Mouse (Mus musculus) lung, postnatal 25 days (tissue): Measurements from ENCODE around the gene Arglu1.

Source experiments
- DNase-seq: peaks from one replicate; pipeline ENCODE4 v3.0.0; 2022; ENCODE audit warnings: low spot score

Arglu1 gene

GRCm38 (mm10) chr8:8658426-8659224 is 31.7 kb downstream of the Arglu1 start:
- DNase-seq, result peak; percentile 90

GRCm38 (mm10) chr8:8657692-8658355 is 32.5 kb downstream of the Arglu1 start:
- no peak for DNase-seq

DNA sequence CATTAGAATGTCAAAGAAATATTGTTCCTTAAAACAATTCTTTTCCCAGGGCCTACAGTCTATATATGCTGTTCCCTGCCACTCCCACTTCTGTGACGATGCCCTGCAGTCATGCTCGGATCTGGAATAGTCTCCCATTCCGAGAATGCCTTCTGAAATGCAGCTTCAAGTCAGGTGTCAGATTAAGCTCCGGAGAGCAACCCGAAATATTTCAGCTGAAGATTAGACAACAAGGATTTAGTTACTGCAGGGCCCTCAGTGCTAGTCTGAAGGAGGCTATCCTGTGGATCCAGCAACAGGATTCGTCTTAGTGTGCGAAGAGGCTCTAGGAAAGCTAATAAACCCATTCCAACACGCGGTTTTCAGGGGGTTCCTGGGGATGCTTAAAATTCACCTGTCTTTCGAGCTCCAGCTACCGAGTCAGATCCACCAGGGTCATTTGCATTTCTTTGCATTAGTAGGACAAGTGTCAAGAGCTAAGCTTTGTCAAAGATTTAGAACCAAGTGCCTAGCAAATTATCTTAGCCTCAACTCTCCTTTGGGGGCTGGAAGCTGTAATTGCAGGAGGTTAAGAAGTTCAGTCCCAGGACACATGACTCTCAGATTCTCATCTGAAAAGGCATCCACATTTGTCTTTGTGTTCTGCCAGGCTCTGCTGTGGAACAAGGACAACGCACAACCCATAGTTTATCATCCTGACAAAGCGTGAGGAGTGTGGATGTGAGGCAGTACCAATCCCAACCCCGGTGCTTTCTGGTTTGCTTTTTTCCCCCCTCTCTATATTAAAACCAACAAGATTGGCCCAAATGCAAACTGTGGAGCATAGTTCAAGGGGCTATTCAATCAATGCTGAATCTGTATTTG is 33.5 kb downstream of the Arglu1 start:
- no peak for DNase-seq

GRCm38 (mm10) chr8:8655346-8656340 is 34.7 kb downstream of the Arglu1 start:
- DNase-seq, result no peak

DNA sequence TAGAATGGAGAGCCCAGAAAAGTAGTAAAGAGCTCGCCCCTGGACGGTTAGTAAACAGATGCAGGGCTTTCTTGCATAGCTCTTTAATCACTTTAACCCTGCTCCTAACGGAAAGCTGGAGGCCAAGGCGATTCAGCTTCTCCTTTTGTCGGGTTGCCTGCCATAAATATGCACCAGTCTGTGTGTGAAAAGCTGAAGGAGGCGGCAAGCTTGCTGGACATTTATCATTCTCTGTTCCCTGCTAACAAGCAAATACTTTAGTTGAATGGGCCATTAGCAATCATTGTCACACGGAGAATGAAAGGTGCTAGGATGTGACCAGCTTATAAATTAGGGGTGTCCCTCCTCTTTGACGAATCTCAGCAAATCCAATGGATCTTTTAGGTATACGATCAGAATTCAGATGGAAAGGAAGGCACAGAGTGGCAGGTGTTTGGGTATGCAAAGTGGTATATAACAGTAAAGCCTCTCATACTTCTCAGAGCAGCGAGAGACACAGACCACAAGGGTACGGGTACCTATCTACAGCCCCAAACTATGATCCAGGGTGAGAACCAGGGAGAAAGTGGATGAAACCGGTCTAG is 36.3 kb downstream of the Arglu1 start:
- no peak for DNase-seq

GRCm38 (mm10) chr8:8653343-8653742 is 37.0 kb downstream of the Arglu1 start:
- no peak for DNase-seq

GRCm38 (mm10) chr8:8652388-8652787 is 37.9 kb downstream of the Arglu1 start:
- DNase-seq, result no peak

DNA sequence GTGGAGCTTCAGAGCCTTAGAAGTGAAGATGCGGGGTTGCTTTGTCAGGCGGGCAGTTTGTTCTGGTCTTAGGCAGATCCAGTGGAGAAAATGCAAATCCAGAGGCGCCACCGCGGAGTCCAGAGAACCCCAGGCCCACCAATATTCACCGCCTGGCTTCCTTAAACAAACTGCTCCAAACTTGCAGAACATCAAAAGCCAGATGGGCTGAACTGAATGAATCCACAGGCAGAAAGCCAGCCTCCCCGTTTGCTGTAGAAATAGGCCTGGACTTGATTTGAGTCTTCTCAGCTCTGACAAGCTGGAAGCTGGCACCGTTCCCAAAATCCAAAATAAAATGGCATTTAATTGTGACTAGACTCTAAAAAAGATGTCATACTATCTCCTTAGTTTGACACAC is 40.4 kb downstream of the Arglu1 start:
- DNase-seq, result no peak

DNA sequence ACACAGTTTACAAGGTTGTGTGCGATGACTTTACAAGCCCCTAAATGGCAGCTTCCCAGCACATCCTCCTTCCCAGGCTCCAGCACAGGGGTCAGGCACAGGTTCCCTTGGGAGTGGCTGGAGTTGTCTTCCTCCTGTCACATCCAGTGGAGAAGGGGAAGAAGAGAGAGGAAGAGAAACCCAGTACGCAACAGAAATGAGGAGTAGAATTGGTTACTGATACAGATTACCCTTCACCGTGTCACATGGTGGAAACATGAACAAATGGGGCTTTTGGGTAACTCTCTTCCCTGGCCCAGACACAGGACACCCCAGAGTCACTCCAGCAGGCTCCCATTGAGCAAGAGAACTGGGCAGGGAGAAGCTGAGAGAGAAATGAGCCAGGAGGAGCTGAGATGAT is 40.8 kb downstream of the Arglu1 start:
- DNase-seq, result peak; percentile 18

DNA sequence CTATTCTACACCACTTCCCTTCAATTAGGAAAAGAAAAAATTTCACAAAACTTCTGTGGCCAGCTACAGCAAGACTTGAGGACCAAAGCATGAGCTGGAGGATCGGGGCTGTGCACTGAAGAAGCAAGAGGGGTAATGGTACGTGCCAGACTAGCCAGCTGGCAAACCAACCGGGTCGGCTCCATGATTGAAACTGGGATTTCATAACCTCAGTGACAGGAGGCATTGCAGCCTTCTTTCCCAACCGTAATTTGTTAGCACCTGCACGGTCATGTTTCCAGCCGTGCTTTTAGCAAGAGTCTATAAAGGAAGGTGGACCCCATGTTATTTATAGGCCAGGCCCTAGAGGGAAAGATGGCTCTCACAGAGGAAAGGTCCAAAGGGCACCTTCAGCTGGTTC is 41.6 kb downstream of the Arglu1 start:
- DNase-seq, result no peak

DNA sequence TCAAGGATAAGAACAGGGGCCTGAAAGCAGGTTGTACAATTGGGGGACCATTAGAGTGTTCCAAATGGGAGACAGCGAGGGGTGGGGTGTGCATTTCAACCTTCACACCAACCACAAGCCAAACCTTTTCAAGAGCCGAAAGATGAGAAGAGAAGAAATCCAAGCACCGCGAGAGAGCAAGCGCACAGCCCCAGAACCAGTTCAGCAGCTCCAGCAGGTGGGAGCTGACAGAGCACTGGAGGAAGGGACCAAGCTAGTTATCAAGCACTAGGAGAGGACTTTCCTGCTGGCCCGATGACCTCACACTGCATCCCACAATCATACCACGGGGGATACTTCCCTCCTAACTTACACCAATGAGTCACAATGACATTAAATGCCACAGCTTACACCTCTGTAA is 42.5 kb downstream of the Arglu1 start:
- DNase-seq, result no peak

DNA sequence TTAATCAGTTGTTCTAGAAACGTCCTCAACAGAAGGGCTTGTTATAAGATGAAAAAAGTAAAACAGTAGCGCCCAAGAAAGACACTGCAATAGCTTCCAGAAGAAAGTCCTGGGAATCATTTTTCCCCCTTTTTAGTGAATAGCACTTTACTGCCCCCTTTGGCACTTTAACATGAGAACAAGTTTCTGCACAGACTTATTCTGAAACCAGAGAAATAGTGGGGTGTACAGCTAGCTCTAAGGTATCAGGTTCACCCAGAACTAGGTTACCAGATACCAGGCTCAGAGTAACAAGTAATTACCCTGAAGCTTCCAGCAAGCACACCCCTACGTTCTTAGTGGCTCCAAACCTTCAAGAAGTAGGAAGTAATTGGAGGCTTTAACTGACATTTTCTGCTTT is 43.0 kb downstream of the Arglu1 start:
- no peak for DNase-seq

DNA sequence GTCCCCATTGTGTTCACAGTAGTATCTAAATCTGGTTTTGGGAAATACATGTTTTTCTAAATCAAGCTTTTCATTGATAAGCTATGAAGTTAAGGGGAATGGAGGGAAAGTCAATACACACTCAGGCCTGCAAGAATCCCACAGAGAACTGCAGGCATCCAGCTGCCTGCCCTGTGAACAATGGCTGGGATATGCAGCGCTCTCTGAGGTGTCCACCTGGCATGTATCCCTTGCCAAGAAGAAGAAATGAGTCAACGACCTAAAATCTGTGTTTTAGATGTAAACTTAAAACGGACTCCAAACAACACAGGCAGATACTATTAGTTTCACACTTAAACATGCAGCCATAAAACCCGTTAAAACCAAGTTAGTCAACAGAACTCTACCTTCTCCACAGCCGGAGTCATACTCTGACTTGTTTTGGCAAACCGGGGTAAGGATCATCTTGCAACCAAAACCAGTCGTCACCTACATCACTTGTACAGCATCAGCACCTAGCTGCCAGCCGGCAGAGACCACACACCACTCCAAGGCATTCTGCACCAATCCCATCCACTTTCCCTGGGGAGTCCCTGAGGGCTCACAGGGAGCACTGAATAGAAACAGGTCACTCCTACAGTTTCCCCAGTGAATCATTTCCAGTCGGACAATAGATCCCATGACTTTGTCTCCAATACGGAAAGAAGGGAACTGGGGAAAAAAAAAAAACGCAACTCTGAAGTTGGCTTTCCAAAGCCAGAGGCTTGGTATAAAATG is 46.0 kb downstream of the Arglu1 start:
- no peak for DNase-seq

DNA sequence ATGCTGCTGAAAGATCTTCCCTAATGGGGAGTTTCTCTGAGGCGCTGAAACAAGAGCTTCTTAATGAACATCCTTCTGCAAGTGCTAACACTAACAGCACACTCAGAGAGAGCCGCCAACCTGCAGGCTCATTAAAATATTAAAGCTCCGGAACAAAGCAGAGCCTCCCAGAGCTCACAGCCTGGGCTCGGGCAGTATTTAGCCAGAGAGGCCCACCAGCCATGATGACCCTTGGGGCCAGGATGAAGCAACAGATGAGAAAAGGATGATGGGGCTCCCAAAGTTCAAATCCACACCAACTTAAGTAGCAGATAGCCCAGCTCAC is 50.1 kb downstream of the Arglu1 start:
- no peak for DNase-seq

- no peak for DNase-seq
Measured at GRCm38 (mm10) chr8:8639569-8640263, 50.6 kb downstream of the Arglu1 start.

DNA sequence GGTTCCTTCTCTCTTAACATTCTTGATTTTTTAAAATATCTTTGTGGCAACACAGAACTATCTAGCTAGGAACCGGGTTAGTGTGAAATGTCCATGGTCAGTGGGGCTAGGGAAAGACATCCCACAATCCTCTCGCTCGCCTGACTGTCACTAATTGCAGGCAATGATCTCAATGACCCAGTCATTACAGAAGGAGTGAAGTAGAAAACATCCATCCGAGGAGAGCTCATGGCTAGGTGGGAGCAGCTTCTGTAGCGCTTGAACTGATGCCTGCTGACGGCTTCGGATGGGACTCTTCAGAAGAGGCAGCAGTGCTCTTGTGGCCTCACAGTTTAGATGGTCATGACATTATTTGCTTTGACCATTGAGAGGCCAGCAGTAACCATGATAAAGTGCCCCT is 58.9 kb downstream of the Arglu1 start:
- no peak for DNase-seq

DNA sequence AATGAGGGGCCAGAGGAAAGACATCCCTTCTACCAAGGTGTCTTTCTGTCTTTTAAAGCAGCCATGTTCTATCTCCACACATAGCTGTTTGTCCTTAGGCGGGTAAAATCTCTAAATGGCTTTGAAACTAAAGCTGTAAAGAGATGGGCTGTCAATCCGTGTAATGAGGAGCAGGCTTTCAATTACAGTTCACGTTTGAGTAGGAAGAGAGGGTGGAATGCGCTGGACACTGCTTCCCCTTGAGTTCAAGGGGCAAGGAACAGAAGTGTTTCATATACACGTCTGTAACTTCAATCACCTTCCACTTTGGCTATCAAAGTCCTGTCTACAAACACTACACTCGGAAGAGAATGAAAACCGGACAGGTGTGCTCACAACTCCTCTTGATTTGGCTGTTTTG is 66.3 kb downstream of the Arglu1 start:
- no peak for DNase-seq

DNA sequence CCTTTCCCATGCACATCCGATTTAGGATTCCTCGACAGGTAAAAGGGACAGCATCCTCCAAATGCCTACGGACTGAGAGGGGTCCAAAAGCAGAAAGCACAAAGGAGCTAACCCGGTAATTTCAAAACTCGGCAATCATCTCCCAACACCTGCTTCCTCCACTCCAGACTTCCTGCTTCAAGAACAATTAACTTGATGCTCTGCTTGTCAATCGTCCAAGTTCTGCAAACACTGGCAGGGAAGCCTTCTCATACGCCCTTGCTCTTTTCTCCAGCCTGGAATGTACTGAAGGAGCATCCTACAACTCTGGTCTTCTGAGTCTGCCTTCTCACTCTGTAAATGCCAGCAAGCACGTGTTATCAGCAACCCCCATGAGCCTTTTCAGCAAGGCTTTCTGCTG is 66.8 kb downstream of the Arglu1 start:
- DNase-seq, result peak; percentile 59

- DNase-seq, result no peak
Measured at GRCm38 (mm10) chr8:8622476-8622875, 67.8 kb downstream of the Arglu1 start.

DNA sequence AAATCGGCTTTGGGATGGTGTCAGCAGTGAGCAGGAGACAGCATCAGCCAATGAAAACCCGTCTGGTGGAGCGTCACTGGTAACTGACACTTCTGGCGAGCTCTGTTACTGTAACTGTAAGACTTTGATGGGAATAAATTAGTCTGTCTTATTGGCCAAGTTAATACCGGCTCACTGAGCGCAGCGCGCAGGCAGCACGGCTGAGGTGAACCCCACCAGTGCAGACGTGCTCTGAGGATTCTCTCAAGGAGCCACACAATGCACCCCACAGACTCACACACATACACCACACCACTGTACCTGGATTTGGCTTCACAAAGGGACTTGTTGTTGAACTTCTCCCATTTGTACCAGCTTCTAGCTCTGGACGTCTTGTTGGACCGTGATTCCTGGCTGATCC is 68.3 kb downstream of the Arglu1 start:
- no peak for DNase-seq
